Mouse (Mus musculus): ENCODE measurements at regions not wholly inside any gene's neighbourhood (a gene's known extent, or its start where the extent isn't known, plus 50 kb on each side); places are given as distances from the start of the nearest gene placed in this dataset.
A peak's percentile ranks its signal among the peaks of the same experiment; 100 is the strongest.

GRCm38 (mm10) chr6:99864949-99865348 is 138.8 kb upstream of the Prok2 start:
- Histone ChIP-seq H3K4me3 (ENCODE audit: control insufficient read depth in 1 of 2, insufficient read depth in 1 of 2, low read depth in 2 of 2, low read length in 2 of 2) (no peak overlapping the region), H3K79me2 (ENCODE audit: control insufficient read depth, insufficient read depth, low read length, poor library complexity) (no peaks in the 10 kb centered on the region), H3K27me3 (ENCODE audit: control insufficient read depth in 1 of 2, insufficient read depth in 2 of 2, low read length in 2 of 2) (0 out of 4 replicates have a peak, but pooled peaks cover 0 to 1% of the 10 kb centered on the region in 2 experiments), H3K36me3 (ENCODE audit: control insufficient read depth in 1 of 2, insufficient read depth in 2 of 2, low read length in 2 of 2) (no peaks in the 10 kb centered on the region), H3K9ac (ENCODE audit: control insufficient read depth, low read depth, low read length, poor library complexity, severe bottlenecking) (no peak overlapping the region), H3K9me3 (replicated peaks; ENCODE audit: insufficient read depth, low read length) (no peaks in the 10 kb centered on the region), H3K4me1 (ENCODE audit: control insufficient read depth in 1 of 2, insufficient read depth in 2 of 2, low read length in 2 of 2) (no peaks in the 10 kb centered on the region), H3K27ac (ENCODE audit: control insufficient read depth, low read depth, low read length) (no peak overlapping the region)
- no peak for DNase-seq (ENCODE audit: low read depth, low spot score)
- no peak for TF ChIP-seq E2F4 (IDR thresholded peaks at IDR 0.05; ENCODE audit: borderline replicate concordance, low read depth, low read length)
- no peak for TF ChIP-seq UBTF (IDR thresholded peaks at IDR 0.05; ENCODE audit: borderline replicate concordance, insufficient read depth, low read depth, low read length)
- no peak for TF ChIP-seq CHD1 (IDR thresholded peaks at IDR 0.05; ENCODE audit: low read depth, low read length)
- no peak for TF ChIP-seq ZC3H11A (IDR thresholded peaks at IDR 0.05; ENCODE audit: low read depth, low read length)
- TF ChIP-seq KAT2A (conservative IDR thresholded peaks at IDR 0.05; ENCODE audit: low read depth, low read length) = no peak
- no peak for TF ChIP-seq MYC (IDR thresholded peaks at IDR 0.05; ENCODE audit: low read depth, low read length)
- no peak for TF ChIP-seq RCOR1 (IDR thresholded peaks at IDR 0.05; ENCODE audit: low read depth, low read length)
- TF ChIP-seq USF2 (IDR thresholded peaks at IDR 0.05; ENCODE audit: borderline replicate concordance in 1 of 2, insufficient read depth in 1 of 2, low read depth in 1 of 2, low read length in 2 of 2) = no peak
- TF ChIP-seq TCF12 (IDR thresholded peaks at IDR 0.05; ENCODE audit: low read depth, low read length) = no peak
- TF ChIP-seq SMC3 (IDR thresholded peaks at IDR 0.05; ENCODE audit: low read depth, low read length) = peak; percentile 12; the same call in 1 of the 2 replicates
- TF ChIP-seq ZMIZ1 (IDR thresholded peaks at IDR 0.05; ENCODE audit: low read depth, low read length) = no peak
- TF ChIP-seq TBP (IDR thresholded peaks at IDR 0.05; ENCODE audit: low read depth, low read length) = no peak
- no peak for TF ChIP-seq POLR2AphosphoS2 (IDR thresholded peaks at IDR 0.05; ENCODE audit: low read length)
- no peak for TF ChIP-seq SIN3A (IDR thresholded peaks at IDR 0.05; ENCODE audit: low read length)
- peak; percentile 4; the same call in 1 of the 2 replicates for TF ChIP-seq RAD21 (IDR thresholded peaks at IDR 0.05; ENCODE audit: low read depth, low read length)
- TF ChIP-seq CTCF (IDR thresholded peaks at IDR 0.05 in 2 of 3, conservative IDR thresholded peaks at IDR 0.05 in 1 of 3; ENCODE audit: control insufficient read depth in 1 of 3, insufficient read depth in 1 of 3, low read depth in 2 of 3, low read length in 3 of 3, poor library complexity in 1 of 3, severe bottlenecking in 1 of 3) = no peak; a peak in 1 of 6 replicates

- 0 out of 4 replicates have a peak, but pooled peaks cover 0 to 1% of the 10 kb centered on the region in 2 experiments for H3K27me3 ChIP-seq (ENCODE audit: control insufficient read depth in 1 of 2, insufficient read depth in 2 of 2, low read length in 2 of 2)
- TF ChIP-seq MXI1 (IDR thresholded peaks at IDR 0.05; ENCODE audit: low read depth, low read length) (no peak), BHLHE40 (IDR thresholded peaks at IDR 0.05; ENCODE audit: borderline replicate concordance, low read depth, low read length) (no peak), CHD2 (IDR thresholded peaks at IDR 0.05; ENCODE audit: low read length) (no peak), SIN3A (IDR thresholded peaks at IDR 0.05; ENCODE audit: low read length) (no peak), ZNF384 (IDR thresholded peaks at IDR 0.05; ENCODE audit: low read depth, low read length) (no peak), MYB (IDR thresholded peaks at IDR 0.05; ENCODE audit: low read depth, low read length) (no peak), POLR2A (IDR thresholded peaks at IDR 0.05; ENCODE audit: control insufficient read depth in 1 of 2, insufficient read depth in 1 of 2, low read depth in 1 of 2, low read length in 2 of 2, poor library complexity in 1 of 2) (no peak)
Observed at GRCm38 (mm10) chr6:99863418-99863817, 137.2 kb upstream of the Prok2 start.

More at GRCm38 (mm10) chr6:99863418-99863817, 137.2 kb upstream of the Prok2 start:
- H3K27ac ChIP-seq (ENCODE audit: control insufficient read depth, low read depth, low read length) = no peak overlapping the region
- H3K4me1 ChIP-seq (ENCODE audit: control insufficient read depth in 1 of 2, insufficient read depth in 2 of 2, low read length in 2 of 2) = no peaks in the 10 kb centered on the region
- no peaks in the 10 kb centered on the region for H3K79me2 ChIP-seq (ENCODE audit: control insufficient read depth, insufficient read depth, low read length, poor library complexity)
- no peaks in the 10 kb centered on the region for H3K36me3 ChIP-seq (ENCODE audit: control insufficient read depth in 1 of 2, insufficient read depth in 2 of 2, low read length in 2 of 2)
- H3K4me3 ChIP-seq (ENCODE audit: control insufficient read depth in 1 of 2, insufficient read depth in 1 of 2, low read depth in 2 of 2, low read length in 2 of 2) = no peak overlapping the region
- no peaks in the 10 kb centered on the region for H3K9me3 ChIP-seq (replicated peaks; ENCODE audit: insufficient read depth, low read length)
- no peak overlapping the region for H3K9ac ChIP-seq (ENCODE audit: control insufficient read depth, low read depth, low read length, poor library complexity, severe bottlenecking)
- no peak for DNase-seq (ENCODE audit: low read depth, low spot score)

All from MEL (cell line).